Mouse (Mus musculus) layer of hippocampus, adult 9-10 months (tissue): ENCODE measurements around the gene 1700013G24Rik.
"Not testable (repeated sequence)": the region's sequence is repeated elsewhere in the genome, so short reads cannot be mapped to it uniquely, and the experiment has no call there.

Source experiments
- DNase-seq: peaks from one replicate; pipeline ENCODE4 v3.0.0; 2022; ENCODE audit warnings: low spot score

Gene 1700013G24Rik

DNA sequence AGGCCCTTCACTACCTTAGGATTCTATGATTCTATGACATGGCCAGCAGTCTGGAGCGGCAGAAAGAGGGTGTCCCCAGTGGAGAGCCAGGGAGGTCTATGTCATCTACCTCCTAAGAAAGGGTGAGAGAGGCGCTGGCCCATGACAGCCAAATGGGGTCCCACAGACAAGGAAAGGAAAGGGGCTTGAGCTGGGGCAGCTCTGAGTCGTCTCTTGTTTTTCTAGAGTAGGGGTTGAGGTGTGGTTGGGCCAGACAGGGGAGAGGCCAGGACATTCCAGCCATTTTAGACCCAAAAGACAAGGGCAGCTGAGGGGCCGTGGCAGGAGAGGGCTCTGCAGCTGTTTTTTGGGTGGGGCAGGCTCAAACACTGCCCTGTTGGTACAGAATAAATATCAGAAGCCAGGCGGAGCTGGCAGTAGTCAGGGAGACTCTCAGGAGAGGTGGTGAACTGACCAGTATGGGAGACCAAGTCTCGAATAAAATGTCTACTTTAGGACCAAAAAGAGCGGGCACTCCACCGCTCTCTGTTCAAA is at the start of gene 1700013G24Rik:
Gene 1700013G24Rik, plus strand, starts transcription at position 51 of the 534 bp plus-strand sequence.
- no peak for DNase-seq

DNA sequence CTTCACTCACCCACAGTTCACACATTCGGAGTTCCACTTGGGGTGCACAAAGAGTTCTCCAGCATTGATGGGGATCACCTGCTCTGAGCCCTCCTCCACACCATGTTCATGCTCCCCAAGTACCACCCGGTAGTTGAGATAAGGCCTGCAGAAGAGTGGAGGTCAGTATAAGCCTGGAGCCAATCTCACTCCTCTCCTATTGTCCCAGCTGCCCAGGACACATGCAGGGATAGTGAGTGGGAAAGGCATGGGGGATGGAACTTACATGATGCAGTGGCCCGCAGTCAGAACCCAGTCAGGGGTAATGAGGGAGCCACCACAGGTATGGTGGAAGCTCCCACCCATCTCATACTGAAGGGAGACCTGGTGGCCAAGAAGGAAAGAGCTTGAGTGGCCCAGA is 47.5 kb upstream of the 1700013G24Rik start:
- DNase-seq, result no peak

DNA sequence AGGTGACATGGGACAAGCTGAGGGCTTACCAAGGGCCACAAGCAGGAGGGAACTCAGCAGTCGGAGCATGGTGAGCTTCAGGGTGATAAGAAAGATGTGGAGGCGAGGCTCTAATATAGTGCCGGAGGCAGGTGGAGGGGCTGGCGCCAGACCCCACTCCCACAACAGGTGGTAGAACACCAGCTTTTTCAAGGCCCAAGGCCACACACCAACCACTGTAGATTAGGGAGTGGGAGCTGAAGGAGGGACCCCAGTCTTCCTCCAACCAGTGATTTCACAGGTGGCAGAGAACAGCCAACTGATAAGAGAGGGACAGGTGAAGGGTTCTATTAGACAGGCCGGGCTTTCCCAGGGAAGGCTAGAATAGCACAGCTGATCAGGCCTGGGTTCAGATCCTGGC is 43.4 kb upstream of the 1700013G24Rik start, which contains the start of gene Cela3a:
Gene Cela3a, minus strand, starts transcription at position 101 of the 400 bp plus-strand sequence.
- DNase-seq, result no peak

DNA sequence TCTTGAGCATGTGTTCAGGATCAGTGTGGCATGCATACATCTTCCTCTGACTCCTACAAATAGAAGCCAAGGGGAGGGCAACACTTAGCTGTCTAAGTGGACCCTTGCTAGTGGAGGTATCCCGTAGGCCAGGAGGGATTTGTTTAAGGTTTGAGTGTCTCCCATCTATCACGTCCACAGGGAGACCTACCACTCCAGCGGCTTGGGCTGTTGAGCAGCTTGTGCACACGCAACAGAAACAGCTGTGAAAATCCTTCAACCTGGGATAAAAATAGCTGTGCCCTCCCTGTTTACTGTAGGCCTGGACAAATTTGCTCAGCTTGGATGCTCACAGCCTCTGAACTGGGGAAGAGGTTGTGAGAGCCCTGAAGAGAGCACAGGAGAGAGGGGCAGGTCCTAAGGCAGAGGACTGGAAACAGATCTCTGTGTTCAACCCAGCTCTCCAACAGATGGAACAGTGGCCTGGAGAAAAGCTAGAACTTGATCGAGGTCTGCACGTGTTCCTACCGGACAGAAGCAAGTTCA is 40.8 kb upstream of the 1700013G24Rik start:
- DNase-seq, result not testable (repeated sequence)

DNA sequence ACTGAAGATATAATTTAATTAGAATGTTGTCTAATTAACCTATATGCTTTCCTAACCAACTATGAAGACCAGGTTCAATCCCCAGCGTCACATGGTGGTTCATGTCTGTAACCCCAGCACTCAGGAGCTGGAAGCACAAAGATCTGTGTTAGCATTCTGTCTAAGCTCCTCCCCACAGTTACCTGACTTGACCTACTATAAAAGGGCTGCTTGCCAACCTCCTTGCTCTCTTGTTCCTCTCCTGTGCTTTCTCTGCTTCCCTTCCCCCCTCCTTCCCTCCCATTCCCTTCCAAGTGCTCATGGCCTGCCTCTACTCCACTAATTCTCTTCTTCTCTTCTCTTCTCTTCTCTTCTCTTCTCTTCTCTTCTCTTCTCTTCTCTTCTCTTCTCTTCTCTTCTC is 38.1 kb upstream of the 1700013G24Rik start:
- DNase-seq, result no peak

DNA sequence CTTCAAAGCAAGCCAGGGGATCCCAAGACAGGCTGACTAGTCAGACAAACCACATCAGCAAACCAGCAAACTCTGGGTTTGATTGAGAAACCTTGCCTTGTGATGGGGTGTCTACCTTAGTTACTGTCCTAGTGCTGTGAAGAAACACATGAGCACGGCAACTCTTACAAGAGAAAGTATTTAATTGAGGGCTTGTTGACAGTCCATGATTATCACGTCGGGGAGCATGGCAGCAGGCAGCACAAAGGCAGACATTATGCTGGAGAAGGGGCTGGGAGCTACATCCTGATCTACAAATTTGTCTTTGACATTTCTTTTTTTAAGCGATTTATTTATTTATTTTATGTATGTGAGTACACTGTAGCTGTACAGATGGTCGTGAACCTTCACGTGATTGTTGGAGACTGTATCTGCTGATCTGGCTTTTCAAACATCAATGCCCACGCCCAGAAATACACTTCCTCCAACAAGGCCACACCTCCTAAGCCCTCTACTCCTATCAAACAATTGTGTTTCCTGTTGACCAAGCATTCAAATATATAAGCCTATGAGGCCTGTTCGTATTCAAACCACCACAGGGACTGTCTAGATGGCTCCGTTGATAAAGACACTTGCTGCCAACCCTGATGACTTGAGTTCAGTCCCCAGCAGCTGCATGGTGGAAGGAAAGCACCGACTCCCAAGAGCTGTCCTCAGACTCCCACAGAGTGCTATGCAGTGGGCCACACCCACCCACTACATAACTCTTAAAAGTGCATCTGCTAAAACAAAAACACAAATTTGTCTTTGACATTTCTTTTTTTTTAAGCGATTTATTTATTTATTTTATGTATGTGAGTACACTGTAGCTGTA is 35.1 kb upstream of the 1700013G24Rik start:
- DNase-seq, result no peak

DNA sequence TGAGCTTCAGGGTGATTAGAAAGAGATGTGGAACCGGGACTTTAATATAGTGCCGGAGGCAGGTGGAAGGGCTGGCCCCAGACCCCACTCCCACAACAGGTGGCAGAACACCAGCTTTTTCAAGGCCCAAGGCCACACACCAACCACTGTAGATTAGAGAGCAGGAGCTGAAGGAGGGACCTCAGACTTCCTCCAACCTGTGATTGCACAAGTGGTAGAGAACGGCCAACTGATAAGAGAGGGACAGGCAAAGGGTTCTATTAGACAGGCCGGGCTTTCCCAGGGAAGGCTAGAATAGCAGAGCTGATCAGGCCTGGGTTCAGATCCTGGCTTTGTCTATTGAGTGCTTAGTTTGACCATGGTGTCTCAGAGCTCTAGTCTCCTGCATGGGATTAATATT is 22.6 kb upstream of the 1700013G24Rik start, which contains the start of gene Cela3b:
Gene Cela3b, minus strand, starts transcription at position 39 of the 400 bp plus-strand sequence.
- DNase-seq, result no peak

DNA sequence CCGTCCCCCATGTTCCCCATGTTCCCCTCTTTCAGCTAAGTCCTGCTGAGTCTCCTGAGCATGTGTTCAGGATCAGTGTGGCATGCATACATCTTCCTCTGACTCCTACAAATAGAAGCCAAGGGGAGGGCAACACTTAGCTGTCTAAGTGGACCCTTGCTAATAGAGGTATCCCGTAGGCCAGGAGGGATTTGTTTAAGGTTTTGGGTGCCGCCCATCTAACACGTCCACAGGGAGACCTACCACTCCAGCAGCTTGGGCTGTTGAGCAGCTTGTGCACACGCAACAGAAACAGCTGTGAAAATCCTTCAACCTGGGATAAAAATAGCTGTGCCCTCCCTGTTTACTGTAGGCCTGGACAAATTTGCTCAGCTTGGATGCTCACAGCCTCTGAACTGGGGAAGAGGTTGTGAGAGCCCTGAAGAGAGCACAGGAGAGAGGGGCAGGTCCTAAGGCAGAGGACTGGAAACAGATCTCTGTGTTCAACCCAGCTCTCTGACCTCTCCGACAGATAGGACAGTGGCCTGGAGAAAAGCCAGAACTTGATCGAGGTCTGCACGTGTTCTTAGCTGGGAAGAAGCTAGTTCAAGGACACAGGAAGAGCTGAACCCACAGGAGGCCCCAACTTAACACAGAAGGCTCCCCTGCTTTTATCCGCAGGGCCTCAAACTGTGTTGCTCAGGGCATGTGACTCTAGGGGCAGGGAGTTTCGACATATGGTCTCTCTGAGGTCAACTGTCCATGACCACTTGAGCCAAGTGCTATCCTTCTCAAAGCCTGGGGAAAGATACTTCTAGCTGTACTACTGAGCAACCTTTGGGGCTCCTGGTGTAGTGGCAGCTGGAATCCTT is 20.2 kb upstream of the 1700013G24Rik start:
- not testable (repeated sequence) for DNase-seq

DNA sequence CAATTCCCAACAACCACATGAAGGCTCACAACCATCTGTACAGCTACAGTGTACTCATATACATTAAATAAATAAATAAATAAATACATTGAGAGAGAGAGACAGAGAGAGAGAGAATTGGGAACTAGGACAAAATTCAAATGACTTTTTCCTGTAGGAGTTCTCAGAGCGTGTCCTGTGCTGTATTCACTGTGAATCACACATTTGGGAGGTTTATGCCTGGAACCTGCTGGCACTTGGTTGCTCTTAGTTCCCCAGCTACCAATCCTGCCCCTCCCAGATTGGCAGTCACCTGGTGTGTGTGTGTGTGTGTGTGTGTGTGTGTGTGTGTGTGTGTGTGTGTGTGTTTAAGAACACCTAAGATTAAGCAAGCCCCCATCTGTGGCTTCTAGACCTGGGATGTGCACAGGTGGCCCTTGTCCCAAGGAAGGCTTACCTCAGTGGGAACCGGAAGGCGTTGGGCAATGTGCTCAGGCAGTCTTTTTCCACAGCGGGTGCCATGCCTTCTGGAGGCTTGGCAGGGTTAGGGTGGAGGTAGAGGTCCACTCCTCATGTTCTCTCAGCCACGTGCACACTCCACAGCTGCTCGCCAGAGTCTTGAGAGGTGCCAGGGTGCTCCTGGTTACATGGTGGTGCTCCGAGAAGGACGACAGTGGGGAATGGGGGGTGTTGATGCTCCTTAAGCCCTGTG is 16.0 kb upstream of the 1700013G24Rik start:
- no peak for DNase-seq

DNA sequence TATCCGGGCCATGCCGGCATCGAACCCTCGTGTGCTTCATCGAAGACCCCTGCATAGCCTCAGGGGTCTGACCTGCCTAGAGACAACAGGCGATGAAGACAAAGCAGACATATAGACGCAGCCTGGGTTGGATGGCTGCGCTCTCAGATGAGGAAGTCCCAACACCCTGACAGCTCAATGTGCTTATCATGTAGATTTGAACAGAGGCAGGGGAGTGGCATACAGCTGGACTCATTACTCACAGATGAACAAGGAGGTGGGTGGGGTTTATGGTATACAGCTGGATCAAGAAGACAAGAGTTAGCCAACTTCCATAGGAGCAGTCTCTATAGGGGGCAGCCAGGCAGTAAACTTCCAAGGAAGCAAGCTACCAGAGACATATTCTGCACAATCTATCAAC is 14.2 kb upstream of the 1700013G24Rik start:
- no peak for DNase-seq

DNA sequence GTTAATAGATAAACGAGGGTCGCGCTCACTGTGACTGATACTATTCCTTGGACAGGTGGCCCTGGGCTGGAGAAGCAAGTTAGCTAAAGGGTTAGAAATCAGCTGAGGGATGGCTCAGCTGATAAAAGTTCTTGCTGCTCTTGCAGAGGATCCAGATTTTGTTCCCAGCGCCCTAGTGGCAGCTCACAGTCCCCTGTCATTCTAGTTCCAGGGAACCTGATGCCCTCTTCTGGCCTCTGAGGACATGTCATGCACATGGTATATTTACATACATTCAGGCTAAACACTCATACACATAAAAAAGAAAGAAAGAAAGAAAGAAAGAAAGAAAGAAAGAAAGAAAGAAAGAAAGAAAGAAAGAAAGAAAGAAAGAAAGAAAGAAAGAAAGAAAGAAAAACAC is 11.8 kb upstream of the 1700013G24Rik start:
- no peak for DNase-seq

DNA sequence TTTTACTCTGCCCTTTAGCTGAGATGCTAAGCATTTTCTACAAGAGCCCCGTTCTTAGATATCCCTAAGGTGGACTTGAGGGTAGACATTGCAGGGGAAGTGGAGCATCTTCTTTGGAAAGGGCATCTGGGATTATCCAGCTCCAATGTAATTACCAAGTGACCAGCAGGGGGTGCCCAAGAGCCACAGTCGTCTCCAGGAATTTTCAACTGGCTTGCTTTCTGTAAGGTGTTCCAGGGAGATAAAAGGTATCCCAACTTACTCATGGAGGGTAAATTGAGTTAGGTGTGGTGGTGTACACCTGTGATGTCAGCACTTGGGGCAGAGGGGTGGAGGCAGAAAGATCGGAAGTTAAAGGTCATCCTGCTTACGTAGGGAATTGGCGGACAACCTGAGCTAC is 9.5 kb upstream of the 1700013G24Rik start:
- peak; percentile 54 for DNase-seq

DNA sequence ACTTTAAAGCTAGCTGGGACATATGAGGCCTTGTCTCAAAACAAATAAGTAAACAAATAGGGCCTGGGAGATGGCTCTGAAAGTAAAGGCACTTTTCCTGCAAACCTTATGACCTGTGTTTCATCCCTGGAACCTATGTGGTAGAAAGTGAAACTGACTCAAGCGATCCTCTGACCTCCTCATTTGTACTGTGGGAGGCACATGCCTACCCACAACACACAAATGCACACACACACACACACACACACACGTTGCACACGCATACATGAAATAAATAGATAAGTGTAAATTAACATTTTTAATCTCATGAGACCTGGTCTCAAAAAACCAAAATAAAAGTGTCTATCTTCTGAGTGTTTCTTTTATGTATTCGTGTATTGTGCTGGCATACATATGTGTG is 7.2 kb upstream of the 1700013G24Rik start:
- no peak for DNase-seq

DNA sequence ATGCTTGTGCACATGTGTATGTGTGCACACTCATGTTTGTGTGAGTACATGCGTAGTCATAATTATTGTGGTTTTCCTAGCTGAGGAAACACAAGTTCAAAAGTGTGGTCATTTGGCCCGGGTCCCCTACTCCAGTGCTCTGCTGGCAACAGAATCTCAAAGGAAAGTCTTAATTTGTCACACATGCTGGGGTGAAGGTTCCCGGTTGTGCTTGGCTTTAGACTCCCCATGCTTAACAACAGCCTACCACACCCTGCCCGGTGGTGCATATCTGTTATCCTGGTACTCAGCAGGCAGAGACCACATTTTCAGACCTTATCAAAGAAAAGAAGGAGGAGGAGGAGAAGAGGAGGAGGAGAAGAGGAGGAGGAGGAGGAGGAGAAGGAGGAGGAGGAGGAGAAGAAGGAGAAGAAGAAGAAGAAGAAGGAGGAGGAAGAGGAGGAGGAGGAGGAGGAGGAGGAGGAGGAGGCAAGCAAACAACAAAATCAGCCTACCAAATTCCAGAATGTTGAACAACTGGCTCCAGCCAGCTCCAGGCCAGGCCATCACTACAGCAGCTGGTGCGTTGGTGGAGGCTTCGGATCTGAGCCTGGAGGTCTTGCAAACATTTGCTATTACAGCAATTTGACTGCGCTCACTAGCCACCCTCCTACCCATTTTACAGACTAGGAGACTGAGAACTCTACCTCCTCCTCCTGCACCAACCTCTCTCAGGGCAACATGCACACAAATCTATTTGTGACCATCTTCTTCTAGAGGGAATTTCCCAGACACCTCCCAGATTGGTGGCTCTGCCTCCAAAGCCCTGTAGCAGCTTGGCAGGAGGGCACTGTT is 5.5 kb upstream of the 1700013G24Rik start:
- DNase-seq, result no peak

DNA sequence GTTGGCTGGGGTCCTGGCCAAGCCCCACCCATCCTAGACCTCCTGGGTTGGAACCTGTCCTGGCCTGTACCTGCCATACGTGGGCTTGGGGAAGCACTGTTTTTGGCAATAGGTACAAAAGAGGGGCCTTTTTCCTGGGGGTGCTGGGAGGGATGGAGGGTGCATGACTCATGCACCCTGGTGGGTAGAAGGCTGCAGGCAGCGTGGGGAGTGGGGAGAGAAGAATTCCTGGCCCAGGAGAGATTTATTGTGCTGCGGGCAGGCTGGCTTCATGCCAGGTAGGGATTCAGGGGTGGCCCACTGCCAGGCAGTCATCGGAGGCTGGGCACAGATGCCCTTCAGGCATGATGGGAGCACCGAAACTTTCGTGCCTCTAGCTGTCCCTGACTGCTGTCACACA is 4.9 kb upstream of the 1700013G24Rik start:
- no peak for DNase-seq

DNA sequence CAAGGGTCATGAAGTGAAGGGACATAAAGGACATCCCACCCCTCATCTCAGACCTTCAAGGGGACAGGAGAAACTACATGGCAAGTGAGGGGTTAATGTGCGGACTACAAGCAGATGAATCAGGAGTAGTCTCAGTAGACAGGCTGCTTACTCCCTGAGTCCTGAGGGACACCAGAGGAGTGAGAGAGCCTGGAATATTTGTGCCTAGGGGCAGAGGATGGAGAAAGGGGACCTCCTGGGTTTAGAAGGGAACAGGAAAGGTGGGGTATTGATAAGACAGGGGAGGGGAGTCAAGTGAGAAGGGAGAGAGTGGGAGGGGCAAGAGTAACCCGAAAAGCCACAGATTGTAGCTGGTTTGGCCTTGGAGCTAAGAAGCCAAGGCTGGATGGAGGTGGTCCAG is 4.4 kb upstream of the 1700013G24Rik start:
- no peak for DNase-seq

DNA sequence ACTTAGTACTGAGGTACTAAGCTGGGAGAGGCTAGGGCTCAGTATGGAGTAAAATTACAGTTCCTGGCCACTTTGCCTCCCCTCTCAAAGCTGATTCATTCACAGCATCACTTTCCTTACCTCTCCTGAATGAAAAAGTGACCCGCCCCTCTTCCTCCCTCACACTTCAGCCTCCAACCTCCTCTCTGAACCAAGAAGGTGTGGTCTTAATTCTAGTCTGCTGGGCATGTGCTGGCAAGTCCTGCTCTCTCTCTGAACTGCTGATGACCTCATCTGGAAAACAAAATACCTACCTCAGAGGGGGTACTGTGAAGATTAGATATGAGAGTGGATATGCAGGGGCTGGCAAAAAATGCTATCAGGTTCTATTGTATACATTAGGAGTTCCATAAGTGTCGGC is 4.0 kb upstream of the 1700013G24Rik start:
- DNase-seq, result no peak

DNA sequence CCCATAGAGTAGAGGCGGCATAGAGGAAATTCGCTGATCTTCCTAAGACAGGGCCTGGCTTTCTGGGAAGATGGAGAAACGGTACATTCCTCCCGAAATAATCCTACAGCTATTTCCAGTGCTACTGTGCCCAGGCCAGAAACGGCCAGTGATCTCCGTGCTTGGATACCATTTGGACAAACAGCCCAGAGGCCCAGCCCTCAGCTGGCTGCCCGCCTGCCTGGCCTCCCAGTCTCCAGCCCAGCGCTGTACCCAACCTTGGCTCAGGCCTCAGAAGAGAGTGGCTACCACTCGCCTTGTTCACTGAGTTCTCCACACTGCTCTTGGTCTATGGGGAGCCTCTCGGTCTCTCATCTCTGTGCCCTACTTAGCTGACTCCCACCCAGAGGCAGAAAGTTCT is 3.4 kb upstream of the 1700013G24Rik start:
- no peak for DNase-seq

DNA sequence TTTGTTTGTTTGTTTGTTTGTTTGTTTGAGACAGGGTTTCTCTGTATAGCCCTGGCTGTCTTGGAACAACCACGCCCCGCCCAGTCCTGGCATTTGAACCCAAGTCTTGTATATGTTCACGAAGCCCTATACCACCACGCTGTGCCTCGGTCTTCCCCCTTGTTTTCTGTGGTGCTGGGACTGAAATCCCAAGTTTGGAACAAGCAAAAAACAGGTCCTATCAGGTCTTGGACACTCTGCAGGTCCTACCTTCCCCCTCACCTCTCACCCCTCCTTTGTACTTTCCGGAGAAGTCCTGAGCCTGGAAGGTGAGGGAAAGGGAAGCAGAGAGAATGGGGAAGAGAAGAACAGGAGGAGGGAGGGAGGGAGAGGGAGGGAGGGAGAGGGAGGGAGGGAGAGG is 894 bp upstream of the 1700013G24Rik start:
- DNase-seq, result no peak

DNA sequence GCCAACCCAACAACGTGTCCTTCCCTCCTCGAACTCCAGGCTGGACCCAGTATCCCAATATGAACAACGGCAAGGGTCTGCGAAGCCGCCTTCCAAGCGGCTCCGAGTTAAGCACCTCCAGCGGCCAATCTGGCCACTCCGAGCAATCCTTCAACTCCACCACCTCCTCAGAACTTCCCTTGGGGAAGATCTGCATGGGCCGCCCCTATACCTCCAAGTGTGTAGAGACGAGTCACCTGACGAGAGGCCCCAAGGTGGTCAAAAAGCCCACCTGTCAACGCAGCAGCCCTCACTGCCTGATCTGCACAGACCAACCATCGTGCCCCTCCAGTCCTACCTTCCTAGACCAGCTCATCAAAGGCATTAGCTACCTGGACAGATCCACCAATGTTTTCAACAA is 1.5 kb downstream of the 1700013G24Rik start:
- DNase-seq, result no peak

DNA sequence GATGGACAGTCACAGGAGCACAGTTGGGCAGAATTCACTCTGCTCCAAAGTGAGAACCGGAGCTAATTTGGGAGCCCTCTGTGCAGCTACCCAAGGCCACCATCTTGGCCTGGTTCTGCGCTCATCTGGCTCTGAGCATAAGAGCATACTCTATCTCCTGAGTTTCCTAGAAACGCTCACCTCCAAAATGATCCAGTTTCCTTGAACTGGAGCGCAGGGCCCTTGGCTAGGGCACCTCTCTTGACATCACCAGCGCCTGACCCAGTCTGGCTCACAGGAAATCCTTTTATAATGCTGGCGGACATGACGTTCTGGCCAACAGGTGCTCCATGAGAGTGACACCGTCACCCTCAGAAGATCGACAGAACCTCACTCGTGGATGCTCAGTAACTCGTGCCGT is 3.5 kb downstream of the 1700013G24Rik start:
- no peak for DNase-seq
